Mouse (Mus musculus) small intestine, adult 2 months (tissue): ENCODE results near the gene Cdk2ap2.

ENCODE experiments used
- CTCF ChIP-seq: fragments of 200-500 bp; IDR thresholded peaks from 2 replicates; pipeline ENCODE4 v1.5.1; 2012; ENCODE audit warnings: low read depth, mild to moderate bottlenecking, control low read depth, inconsistent platforms, low read length, moderate library complexity, mixed read lengths; ENCODE audit not compliant: insufficient replicate concordance, insufficient read length; ENCODE audit errors: extremely low read depth
- POLR2A ChIP-seq: fragments of 200-500 bp; IDR thresholded peaks from 2 replicates; pipeline ENCODE4 v1.6.1; 2012; ENCODE audit warnings: low read depth, mild to moderate bottlenecking, control low read depth, inconsistent platforms, low read length, moderate library complexity

DNA sequence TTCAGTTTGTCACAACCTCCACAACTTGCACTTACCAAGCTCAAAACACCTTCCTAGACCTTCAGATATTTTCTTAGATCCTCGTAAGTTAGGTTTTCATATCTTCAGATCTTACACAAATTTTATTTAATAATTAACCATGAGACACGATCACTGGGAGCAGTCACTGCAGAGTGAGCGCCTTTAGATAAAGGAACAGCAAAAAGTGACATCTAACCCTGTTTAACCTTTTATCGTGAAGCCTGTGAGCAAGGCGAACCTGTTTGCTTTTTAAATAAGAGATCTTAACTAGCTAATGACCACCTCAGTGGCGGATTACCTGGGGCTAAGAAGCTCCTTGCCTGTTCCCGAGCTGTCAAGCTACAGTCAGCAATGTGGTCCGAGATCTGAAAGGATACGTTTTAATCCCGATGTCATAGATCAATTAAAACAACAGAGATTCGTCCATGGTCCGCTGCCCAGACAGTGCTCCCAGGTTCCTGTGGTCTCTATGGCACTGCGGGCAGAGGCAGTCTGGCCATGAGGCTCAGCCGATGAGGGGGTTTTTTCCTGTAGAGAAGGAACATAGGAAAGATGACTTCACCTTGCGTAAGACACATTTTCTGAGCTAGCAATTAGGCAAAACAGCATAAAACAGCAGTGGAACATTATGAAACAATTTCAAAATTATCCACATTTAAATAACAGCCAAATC lies 28.1 kb upstream of the Cdk2ap2 start:
- TF ChIP-seq CTCF: no peak
- no peak for TF ChIP-seq POLR2A
